Mouse (Mus musculus): ENCODE measurements around the gene Pigyl. TPM values are rescaled to one million over a fixed set of nuclear protein-coding genes. Genes with fewer than 3 reads are reported as not detected.

Pigyl gene
- polyA plus RNA-seq, 1 experiment from 2014 or later: 66.7 TPM

DNA sequence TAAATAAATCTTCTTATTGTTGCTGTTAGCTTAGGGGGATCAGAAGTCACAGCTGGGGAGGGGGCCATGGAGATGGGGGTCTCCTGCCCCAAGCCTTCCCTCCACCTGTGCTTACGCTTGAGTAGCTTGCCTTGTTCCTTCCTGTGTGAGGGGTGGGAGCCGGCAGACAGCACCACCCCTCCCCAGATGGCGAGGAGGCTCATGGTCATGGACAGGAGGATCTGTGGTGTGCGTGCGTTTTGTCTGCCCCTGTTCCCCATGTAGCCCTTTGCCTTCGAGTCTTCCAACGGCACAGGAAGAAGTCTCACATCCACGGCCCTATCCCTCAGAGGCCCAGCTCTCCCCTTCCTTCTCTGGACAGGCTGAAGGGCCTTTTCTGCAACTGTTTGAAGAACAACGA is 5.7 kb downstream of the Pigyl start:
- H3K4me1 ChIP-seq (replicated peaks): peaks cover 9% of the 10 kb centered on the region

DNA sequence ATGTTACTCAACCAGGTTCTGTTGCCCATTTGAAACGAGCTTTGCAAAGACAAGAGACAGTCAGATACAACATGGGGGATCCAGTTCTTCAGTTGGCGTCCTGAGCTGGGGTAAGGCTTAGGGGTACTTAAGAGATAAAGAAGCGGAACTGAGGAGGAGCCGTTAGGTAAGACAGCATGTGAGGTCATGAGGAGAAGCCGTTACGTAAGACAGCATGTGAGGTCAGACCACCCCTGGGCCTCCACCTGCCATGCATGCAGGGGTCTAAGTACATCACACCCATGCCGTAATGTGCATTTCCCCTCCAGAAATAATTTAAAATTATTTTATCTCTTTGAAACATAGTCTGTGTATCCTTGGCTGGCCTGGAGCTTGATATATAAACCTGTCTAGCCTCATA is 6.3 kb downstream of the Pigyl start:
- no peak for ATAC-seq (ENCODE audit: insufficient number of reproducible peaks, insufficient read depth, low FRiP score, low TSS enrichment, low read depth)
- Histone ChIP-seq H3K27me3 (peaks cover 5% of the 10 kb centered on the region), H3K4me1 (replicated peaks) (peaks cover 6% of the 10 kb centered on the region; the same call in 1 of the 2 replicates), H3K27ac (no peak overlapping the region), H3K4me3 (replicated peaks) (no peak overlapping the region), H3K4me2 (no peak overlapping the region), H3K9me3 (peaks cover 7% of the 10 kb centered on the region), H3K36me3 (peaks cover 11% of the 10 kb centered on the region; the same call in 1 of the 2 replicates), H3K9ac (replicated peaks) (no peak overlapping the region)
- 87% methylated on average over 7 of the region's 7 CpGs for WGBS

More for the DNA sequence above, 5.7 kb downstream of the Pigyl start:
- H3K27me3 ChIP-seq: peaks cover 10% of the 10 kb centered on the region
- no peak overlapping the region for H3K4me2 ChIP-seq
- peaks cover 11% of the 10 kb centered on the region; the same call in 1 of the 2 replicates for H3K36me3 ChIP-seq
- H3K27ac ChIP-seq: no peak overlapping the region
- peaks cover 7% of the 10 kb centered on the region for H3K9me3 ChIP-seq
- 76% methylated on average over 9 of the region's 9 CpGs for WGBS
- no peak overlapping the region for H3K4me3 ChIP-seq (replicated peaks)
- no peak overlapping the region for H3K9ac ChIP-seq (replicated peaks)
- ATAC-seq (ENCODE audit: insufficient number of reproducible peaks, insufficient read depth, low FRiP score, low TSS enrichment, low read depth): no peak

DNA sequence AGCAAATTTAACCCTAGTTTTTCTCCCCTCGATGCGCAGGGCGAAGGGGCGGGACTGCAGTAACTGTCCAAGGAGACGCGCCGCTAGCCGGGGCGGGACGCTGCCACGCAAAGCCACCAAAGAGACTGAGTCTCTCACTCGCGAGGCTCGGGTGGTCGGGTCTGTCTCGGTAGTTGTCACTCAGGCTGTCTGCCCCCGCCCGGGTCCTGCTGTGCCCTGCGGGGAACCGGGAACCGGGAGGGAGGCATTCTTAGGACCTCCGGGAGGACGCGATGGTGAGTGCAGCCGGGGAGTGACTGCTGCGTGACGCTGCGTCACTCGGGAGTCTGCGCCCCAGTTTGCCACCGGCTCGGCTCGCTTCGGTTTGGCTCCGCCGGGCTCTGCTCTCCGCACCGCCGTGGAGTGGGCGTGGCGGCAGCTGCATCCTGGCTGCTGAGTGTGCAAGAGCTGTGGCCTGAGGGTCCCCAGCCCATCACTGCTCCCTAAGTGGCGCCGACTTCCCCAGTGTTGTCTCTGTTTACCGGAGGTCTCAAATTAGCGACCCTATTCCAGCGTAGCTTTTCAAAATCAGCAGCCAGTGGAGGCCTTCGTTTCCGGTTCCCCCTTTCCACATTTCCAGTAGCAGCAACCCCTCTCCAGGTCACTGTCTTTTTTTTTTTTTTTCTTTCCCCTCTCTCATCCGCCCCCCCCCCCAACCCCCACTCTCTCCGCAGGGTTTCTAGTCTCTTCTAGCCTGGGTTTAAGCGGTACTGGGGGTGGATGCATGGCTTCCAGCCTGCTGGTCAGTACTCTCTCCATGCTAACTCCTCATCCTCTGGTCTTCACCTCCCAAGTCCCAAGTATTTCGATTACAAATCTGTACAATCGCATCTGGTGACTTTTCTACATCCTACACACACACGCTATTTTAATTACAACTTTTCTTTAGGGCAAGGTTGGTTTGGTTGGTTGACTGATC is 8.3 kb downstream of the Pigyl start:
- Histone ChIP-seq H3K4me2 (peak overlapping the region; percentile 90), H3K4me3 (replicated peaks) (peak overlapping the region; percentile 63), H3K27ac (no peak overlapping the region), H3K4me1 (replicated peaks) (peaks cover 6% of the 10 kb centered on the region; the same call in 1 of the 2 replicates), H3K9ac (replicated peaks) (peak overlapping the region; percentile 74), H3K27me3 (0 out of 2 replicates have a peak, but pooled peaks cover 3% of the 10 kb centered on the region), H3K36me3 (no peaks in the 10 kb centered on the region), H3K9me3 (peaks cover 7% of the 10 kb centered on the region)
- WGBS: 2% methylated on average over 53 of the region's 54 CpGs
- peak; percentile 74; the same call in 1 of the 2 replicates for ATAC-seq (ENCODE audit: insufficient number of reproducible peaks, insufficient read depth, low FRiP score, low TSS enrichment, low read depth)

DNA sequence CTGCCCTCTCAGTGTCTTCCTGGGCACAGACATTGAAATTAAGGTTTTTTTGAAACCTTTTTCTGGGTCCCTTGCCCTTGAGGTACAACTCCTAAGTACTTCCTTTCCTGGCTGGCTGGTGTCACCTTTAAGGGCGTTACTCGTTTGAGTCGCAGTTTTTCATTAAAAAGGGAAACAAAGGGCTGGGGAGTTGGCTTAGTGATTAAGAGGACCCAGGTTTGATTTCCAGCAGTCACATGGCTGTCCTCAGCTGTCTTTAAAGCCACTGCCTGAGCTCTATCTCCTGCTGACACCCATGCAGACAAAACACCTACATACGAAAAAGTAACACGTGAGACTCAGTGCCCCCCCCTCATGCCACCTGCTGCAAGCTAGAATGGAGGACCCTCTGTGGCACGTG is 9.3 kb downstream of the Pigyl start:
- H3K4me1 ChIP-seq (replicated peaks): peaks cover 6% of the 10 kb centered on the region; the same call in 1 of the 2 replicates
- H3K4me3 ChIP-seq (replicated peaks): no peak overlapping the region
- H3K27me3 ChIP-seq: 0 out of 2 replicates have a peak, but pooled peaks cover 3% of the 10 kb centered on the region
- ATAC-seq (ENCODE audit: insufficient number of reproducible peaks, insufficient read depth, low FRiP score, low TSS enrichment, low read depth): no peak
- H3K4me2 ChIP-seq: no peak overlapping the region
- WGBS: 50% methylated on average over 6 of the region's 6 CpGs
- no peak overlapping the region for H3K9ac ChIP-seq (replicated peaks)
- no peaks in the 10 kb centered on the region for H3K36me3 ChIP-seq
- peaks cover 7% of the 10 kb centered on the region for H3K9me3 ChIP-seq
- H3K27ac ChIP-seq: no peak overlapping the region

DNA sequence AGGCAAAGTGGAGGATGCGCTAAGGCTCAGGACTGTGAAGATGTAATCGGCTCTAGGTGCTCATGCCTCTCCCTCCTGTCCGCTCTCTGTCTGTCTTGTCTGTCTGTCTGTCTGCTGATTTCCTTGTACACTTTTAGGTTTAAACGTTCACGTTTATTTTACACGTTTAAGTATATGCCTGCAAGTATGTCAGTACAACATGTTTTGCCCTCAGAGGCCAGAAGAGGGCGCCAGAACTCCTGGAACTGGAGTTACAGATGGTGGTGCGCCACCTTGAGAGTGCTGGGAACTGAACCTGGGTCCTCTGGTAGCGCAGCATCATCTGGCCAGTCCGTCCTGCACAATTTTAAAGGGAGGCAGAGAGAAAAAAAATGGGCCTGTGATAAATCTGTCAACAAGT is 10.0 kb downstream of the Pigyl start:
- whole genome bisulfite sequencing: 86% methylated on average over 10 of the region's 10 CpGs
- Histone ChIP-seq H3K9me3 (peaks cover 7% of the 10 kb centered on the region), H3K4me1 (replicated peaks) (peaks cover 6% of the 10 kb centered on the region; the same call in 1 of the 2 replicates), H3K4me2 (no peak overlapping the region), H3K36me3 (no peaks in the 10 kb centered on the region), H3K27ac (no peak overlapping the region), H3K9ac (replicated peaks) (no peak overlapping the region), H3K27me3 (0 out of 2 replicates have a peak, but pooled peaks cover 3% of the 10 kb centered on the region), H3K4me3 (replicated peaks) (no peak overlapping the region)
- ATAC-seq (ENCODE audit: insufficient number of reproducible peaks, insufficient read depth, low FRiP score, low TSS enrichment, low read depth): no peak

DNA sequence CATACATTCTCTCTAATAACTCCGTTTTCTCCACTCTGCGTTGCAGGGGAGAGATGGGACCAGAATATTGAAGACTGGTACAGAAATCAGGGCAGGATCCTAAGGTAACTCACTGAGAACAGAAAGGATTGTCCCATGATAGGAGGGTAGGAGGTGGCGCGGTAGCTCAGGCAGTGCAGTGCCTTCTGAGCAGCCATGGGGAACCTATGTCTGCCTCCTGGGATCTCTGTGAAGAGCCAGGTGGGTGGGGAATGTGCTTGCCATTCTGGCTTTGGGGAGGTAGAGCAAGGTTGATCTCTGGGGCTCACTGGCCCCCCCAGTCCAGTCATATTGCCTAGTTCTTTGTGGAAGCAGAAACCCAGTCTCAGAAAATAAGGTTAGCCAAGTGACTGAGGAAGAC is 11.1 kb downstream of the Pigyl start:
- peaks cover 6% of the 10 kb centered on the region; the same call in 1 of the 2 replicates for H3K4me1 ChIP-seq (replicated peaks)
- 98% methylated on average over 4 of the region's 4 CpGs for WGBS
- no peak overlapping the region for H3K4me2 ChIP-seq
- ATAC-seq (ENCODE audit: insufficient number of reproducible peaks, insufficient read depth, low FRiP score, low TSS enrichment, low read depth): no peak
- H3K36me3 ChIP-seq: no peaks in the 10 kb centered on the region
- peaks cover 7% of the 10 kb centered on the region for H3K9me3 ChIP-seq
- H3K27ac ChIP-seq: no peak overlapping the region
- H3K27me3 ChIP-seq: 0 out of 2 replicates have a peak, but pooled peaks cover 3% of the 10 kb centered on the region
- no peak overlapping the region for H3K4me3 ChIP-seq (replicated peaks)
- H3K9ac ChIP-seq (replicated peaks): no peak overlapping the region

DNA sequence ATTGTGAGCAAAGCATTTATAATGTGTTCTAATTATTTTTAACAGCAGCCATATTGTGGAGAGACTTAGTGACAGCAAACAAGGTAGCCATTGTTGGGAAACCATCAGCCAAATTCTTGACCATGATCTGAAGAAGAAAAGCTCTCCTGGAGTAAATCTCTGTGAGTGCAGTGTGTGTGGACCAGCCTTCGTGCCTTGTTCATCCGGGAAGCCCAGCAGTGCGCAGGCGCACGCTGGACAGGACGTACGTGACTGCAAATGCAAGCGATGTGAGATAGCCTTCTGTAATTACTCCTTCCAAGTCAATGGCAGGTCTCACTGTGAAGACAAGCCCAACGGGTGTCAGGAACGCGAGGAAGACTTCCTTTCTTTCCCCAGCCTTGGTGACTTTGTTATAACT is 12.7 kb downstream of the Pigyl start:
- Histone ChIP-seq H3K4me3 (replicated peaks) (no peak overlapping the region), H3K9ac (replicated peaks) (no peak overlapping the region), H3K4me1 (replicated peaks) (peaks cover 6% of the 10 kb centered on the region; the same call in 1 of the 2 replicates), H3K36me3 (no peaks in the 10 kb centered on the region), H3K27ac (no peak overlapping the region), H3K4me2 (no peak overlapping the region), H3K27me3 (0 out of 2 replicates have a peak, but pooled peaks cover 3% of the 10 kb centered on the region), H3K9me3 (peaks cover 7% of the 10 kb centered on the region)
- 92% methylated on average over 11 of the region's 11 CpGs for WGBS
- ATAC-seq (ENCODE audit: insufficient number of reproducible peaks, insufficient read depth, low FRiP score, low TSS enrichment, low read depth): no peak

DNA sequence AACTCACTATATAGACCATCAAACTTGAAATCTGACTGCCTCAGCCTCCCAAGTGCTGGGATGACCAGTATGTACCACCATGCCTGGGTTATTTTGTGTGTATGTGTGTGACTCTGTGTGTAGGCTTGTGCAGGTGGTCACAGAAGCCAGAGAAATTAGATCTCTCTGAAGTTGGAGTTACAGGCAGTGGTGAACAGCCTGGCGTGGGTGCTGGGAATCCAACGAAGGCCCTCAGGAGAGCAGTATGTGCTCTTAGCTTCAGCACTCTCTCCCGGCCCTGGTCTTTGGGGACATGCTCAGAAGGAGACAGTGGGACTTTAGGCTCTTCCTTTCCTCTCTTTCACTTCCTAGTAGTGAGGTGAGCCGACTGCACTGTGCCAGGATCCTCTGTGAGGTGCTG is 15.7 kb downstream of the Pigyl start:
- WGBS: 90% methylated on average over 4 of the region's 4 CpGs
- H3K9me3 ChIP-seq: no peaks in the 10 kb centered on the region
- no peak overlapping the region for H3K4me2 ChIP-seq
- H3K4me3 ChIP-seq (replicated peaks): no peak overlapping the region
- H3K4me1 ChIP-seq (replicated peaks): no peaks in the 10 kb centered on the region
- no peaks in the 10 kb centered on the region for H3K27me3 ChIP-seq
- H3K27ac ChIP-seq: no peak overlapping the region
- no peaks in the 10 kb centered on the region for H3K36me3 ChIP-seq
- H3K9ac ChIP-seq (replicated peaks): no peak overlapping the region
- no peak for ATAC-seq (ENCODE audit: insufficient number of reproducible peaks, insufficient read depth, low FRiP score, low TSS enrichment, low read depth)

DNA sequence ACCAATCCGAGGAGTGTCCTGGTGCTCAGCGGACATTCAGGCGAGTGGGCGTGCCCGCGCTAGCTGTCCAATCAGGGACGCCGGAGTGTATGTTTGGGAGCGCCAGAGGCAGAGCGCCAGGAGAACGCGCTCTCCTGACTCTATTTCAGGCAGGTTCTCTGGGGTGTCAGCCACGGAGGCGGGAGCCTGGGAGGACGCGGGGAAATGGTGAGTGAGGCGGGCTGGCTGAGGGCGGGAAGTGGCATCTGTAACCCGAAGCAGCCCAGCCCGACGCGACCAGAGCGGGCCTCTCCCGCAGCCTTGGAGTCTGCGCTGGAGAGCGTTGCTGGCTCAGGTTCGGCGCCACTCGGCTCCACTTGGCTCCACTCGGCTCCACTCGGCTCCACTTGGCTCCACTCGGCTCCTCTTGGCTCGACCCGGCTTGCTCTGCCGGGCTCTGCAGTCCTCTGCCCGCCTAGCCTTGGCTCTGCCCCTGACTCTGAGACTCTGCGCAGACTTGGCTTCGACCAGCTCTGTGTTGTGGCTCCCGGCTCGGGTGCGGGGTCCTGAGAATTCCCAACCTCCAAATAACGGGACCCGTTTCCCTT is 31.5 kb downstream of the Pigyl start, which contains the start of gene Zfp872:
Gene Zfp872 (plus strand): TSS at position 66 of the 587 bp plus-strand sequence.
- no peaks in the 10 kb centered on the region for H3K4me1 ChIP-seq (replicated peaks)
- peak within 1 kb of the TSS; percentile 52 for H3K9ac ChIP-seq (replicated peaks)
- H3K4me2 ChIP-seq: peak within 1 kb of the TSS; percentile 73
- H3K4me3 ChIP-seq (replicated peaks): peak within 1 kb of the TSS; percentile 46
- peaks cover 14% of the 10 kb centered on the region; the same call in 1 of the 2 replicates for H3K9me3 ChIP-seq
- H3K27ac ChIP-seq: no peak within 1 kb of the TSS
- no peaks in the 10 kb centered on the region for H3K36me3 ChIP-seq
- 13% methylated on average over 43 of the region's 43 CpGs for WGBS
- ATAC-seq (ENCODE audit: insufficient number of reproducible peaks, insufficient read depth, low FRiP score, low TSS enrichment, low read depth): peak; percentile 59
- H3K27me3 ChIP-seq: peaks cover 16% of the 10 kb centered on the region

DNA sequence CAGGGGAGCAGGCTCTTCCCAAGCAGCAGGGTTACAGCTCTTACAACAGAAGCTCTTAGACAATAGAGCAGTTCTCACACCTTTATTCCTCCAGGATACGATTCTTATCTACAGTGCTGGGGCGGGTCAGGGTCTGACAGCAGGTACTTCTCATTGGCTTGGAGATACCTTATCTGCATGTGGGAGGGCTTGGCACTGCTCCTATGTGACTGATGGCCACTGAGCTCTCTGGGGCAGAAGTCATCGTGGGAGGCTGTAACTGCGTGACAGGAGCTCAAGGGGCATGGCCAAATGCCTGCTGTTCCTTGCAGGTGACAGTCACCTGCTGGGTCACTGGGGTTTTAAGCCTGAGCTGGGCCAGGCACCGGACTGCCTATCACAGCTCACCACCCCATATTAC is 39.8 kb downstream of the Pigyl start:
- H3K36me3 ChIP-seq: no peaks in the 10 kb centered on the region
- no peak overlapping the region for H3K9ac ChIP-seq (replicated peaks)
- H3K4me2 ChIP-seq: no peak overlapping the region
- no peak overlapping the region for H3K4me3 ChIP-seq (replicated peaks)
- H3K9me3 ChIP-seq: peaks cover 33% of the 10 kb centered on the region
- no peak overlapping the region for H3K27ac ChIP-seq
- no peaks in the 10 kb centered on the region for H3K27me3 ChIP-seq
- WGBS: 36% methylated on average over 5 of the region's 5 CpGs
- no peak for ATAC-seq (ENCODE audit: insufficient number of reproducible peaks, insufficient read depth, low FRiP score, low TSS enrichment, low read depth)
- H3K4me1 ChIP-seq (replicated peaks): no peaks in the 10 kb centered on the region

All from limb, embryonic 12.5 days (tissue).